Mouse (Mus musculus) adipocyte (in vitro differentiated cells): ENCODE data around the gene Asphd2.
A peak's percentile ranks its signal among the peaks of the same experiment; 100 is the strongest.

Source experiments
- DNase-seq: peaks from one replicate; pipeline ENCODE4 v3.0.0-alpha.2; 2016; ENCODE audit warnings: low spot score

Asphd2 gene

GRCm38 (mm10) chr5:112391002-112391401, 3.7 kb downstream of the Asphd2 start:
- DNase-seq, result no peak

GRCm38 (mm10) chr5:112389352-112389751, 5.3 kb downstream of the Asphd2 start:
- no peak for DNase-seq

GRCm38 (mm10) chr5:112385973-112386372, 8.7 kb downstream of the Asphd2 start:
- no peak for DNase-seq

- no peak for DNase-seq
Measured at GRCm38 (mm10) chr5:112384805-112385472, 9.7 kb downstream of the Asphd2 start.

- peak; percentile 78 for DNase-seq
Measured at GRCm38 (mm10) chr5:112382641-112383330, 11.9 kb downstream of the Asphd2 start.

GRCm38 (mm10) chr5:112382042-112382441, 12.6 kb downstream of the Asphd2 start:
- DNase-seq, result no peak

- DNase-seq, result no peak
Measured at GRCm38 (mm10) chr5:112381154-112381553, 13.5 kb downstream of the Asphd2 start.

GRCm38 (mm10) chr5:112378716-112379115, 15.9 kb downstream of the Asphd2 start:
- DNase-seq, result peak; percentile 97

GRCm38 (mm10) chr5:112377380-112377779, 17.3 kb downstream of the Asphd2 start:
- no peak for DNase-seq

- DNase-seq, result no peak
Measured at GRCm38 (mm10) chr5:112376111-112376510, 18.6 kb downstream of the Asphd2 start.

- no peak for DNase-seq
Measured at GRCm38 (mm10) chr5:112371933-112372332, 22.7 kb downstream of the Asphd2 start.

- DNase-seq, result no peak
Measured at GRCm38 (mm10) chr5:112370236-112370813, 24.3 kb downstream of the Asphd2 start.

- DNase-seq, result no peak
Measured at GRCm38 (mm10) chr5:112369326-112369725, 25.3 kb downstream of the Asphd2 start.

- no peak for DNase-seq
Measured at GRCm38 (mm10) chr5:112368666-112369065, 26.0 kb downstream of the Asphd2 start.

GRCm38 (mm10) chr5:112367929-112368328, 26.7 kb downstream of the Asphd2 start:
- no peak for DNase-seq

GRCm38 (mm10) chr5:112367338-112367737, 27.3 kb downstream of the Asphd2 start:
- no peak for DNase-seq

- no peak for DNase-seq
Measured at GRCm38 (mm10) chr5:112366879-112367278, 27.8 kb downstream of the Asphd2 start.

- no peak for DNase-seq
Measured at GRCm38 (mm10) chr5:112364184-112364797, 30.4 kb downstream of the Asphd2 start.

- DNase-seq, result no peak
Measured at GRCm38 (mm10) chr5:112360077-112360476, 34.6 kb downstream of the Asphd2 start.

GRCm38 (mm10) chr5:112359520-112359919, 35.1 kb downstream of the Asphd2 start:
- DNase-seq, result no peak

- DNase-seq, result no peak
Measured at GRCm38 (mm10) chr5:112356322-112356721, 38.3 kb downstream of the Asphd2 start.

- DNase-seq, result no peak
Measured at GRCm38 (mm10) chr5:112355910-112356309, 38.8 kb downstream of the Asphd2 start, which contains the start of gene Gm6583. Gm6583 (minus strand) TSS chr5:112356033.

- no peak for DNase-seq
Measured at GRCm38 (mm10) chr5:112355493-112355892, 39.2 kb downstream of the Asphd2 start.
